Mouse (Mus musculus): Measurements from ENCODE around the gene Ugt1a6a. TPM values are rescaled to one million over a fixed set of nuclear protein-coding genes. Genes with fewer than 3 reads are reported as not detected.
"Not testable (repeated sequence)": the region's sequence is repeated elsewhere in the genome, so short reads cannot be mapped to it uniquely, and the experiment has no call there.

Ugt1a6a gene
- polyA plus RNA-seq, 1 experiment from 2014 or later = 0.19 TPM

DNA sequence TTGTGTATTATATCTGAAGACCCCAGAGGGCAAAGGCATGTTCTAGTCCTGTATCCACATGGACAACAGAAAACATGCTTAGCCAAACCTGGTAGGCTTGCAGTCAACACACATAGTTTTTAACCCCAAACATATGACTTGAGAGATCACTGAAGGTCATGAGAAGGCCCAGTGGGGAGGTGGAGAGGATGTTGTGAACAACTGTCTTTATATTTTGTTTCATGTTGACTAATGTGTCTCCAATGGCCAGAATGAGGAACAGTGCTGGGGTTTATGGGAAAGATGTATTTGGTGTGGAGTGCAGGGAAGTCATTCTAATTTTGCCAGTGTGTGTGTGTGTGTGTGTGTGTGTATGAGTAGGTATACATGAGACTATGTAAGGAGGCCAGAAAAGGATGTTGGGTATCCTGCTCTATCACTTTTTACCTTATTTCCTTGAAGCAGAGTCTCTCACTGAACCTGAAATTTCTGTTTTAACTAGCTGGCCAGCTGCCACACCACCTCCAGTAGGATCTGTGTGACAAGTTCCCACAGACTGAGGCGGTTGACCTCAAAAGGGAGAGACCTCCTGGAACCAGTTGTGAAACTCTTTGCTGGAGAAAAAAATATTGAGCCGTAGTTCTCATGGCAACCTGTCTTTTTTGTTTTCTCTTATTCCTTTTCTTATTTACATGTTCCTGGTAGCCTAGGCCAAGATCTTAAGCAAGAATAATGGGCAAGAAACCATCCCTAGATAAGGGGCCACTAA, 89.6 kb downstream of the Ugt1a6a start:
- no peak for ATAC-seq (ENCODE audit: extremely low read depth, insufficient number of reproducible peaks, low FRiP score, low TSS enrichment)
- Histone ChIP-seq H3K4me3 (no peak overlapping the region), H3K9me3 (peaks cover 44% of the 10 kb centered on the region), H3K36me3 (no peaks in the 10 kb centered on the region), H3K27me3 (replicated peaks) (no peaks in the 10 kb centered on the region), H3K4me1 (no peaks in the 10 kb centered on the region), H3K4me2 (no peak overlapping the region), H3K27ac (replicated peaks) (no peak overlapping the region), H3K9ac (no peak overlapping the region)
- WGBS = 57% methylated on average over 2 of the region's 2 CpGs

DNA sequence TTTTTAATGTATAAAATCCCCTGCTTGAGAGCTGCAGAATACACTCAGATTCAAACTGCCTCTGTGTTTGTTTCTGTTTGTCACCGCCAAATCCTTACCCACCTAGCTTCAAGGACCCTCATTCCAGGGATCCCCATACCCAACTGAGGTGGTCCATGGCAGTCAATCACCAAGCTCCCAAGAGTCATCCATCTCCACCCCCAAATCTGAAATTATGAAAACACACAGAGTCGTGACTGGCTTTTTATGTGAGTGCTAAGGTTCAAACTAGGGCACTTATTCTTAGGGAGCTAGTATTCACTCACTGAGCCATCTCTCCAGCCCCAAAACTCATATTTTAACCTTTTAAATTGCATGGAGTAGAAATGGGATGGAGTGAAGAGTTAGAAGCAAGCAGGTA, 90.7 kb downstream of the Ugt1a6a start:
- WGBS = 30% methylated on average over 2 of the region's 2 CpGs

DNA sequence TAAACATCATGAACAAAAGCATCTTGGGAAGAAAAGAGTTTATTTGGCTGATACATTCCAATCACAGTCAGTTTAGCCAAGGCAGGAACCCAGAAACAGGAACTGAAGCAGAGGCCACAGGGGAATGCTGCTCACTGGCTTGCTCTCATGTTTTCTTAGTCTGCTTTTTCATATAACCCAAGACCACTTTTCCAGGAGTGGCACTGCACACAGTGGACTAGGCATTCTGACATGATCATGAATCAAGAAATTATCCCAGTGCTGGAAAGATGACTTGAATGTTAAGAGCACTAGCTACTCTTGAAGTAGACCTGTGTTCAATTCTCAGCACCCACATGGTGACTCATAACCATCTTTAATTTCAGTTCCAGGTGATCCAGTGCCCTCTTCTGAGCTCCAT, 91.1 kb downstream of the Ugt1a6a start:
- ATAC-seq (ENCODE audit: extremely low read depth, insufficient number of reproducible peaks, low FRiP score, low TSS enrichment) = no peak
- Histone ChIP-seq H3K4me3 (no peak overlapping the region), H3K36me3 (no peaks in the 10 kb centered on the region), H3K9ac (no peak overlapping the region), H3K4me1 (no peaks in the 10 kb centered on the region), H3K4me2 (no peak overlapping the region), H3K27me3 (replicated peaks) (no peaks in the 10 kb centered on the region), H3K27ac (replicated peaks) (no peak overlapping the region), H3K9me3 (peaks cover 59% of the 10 kb centered on the region)

More for the DNA sequence above, 90.7 kb downstream of the Ugt1a6a start:
- not testable (repeated sequence) for H3K9ac ChIP-seq; ATAC-seq (ENCODE audit: extremely low read depth, insufficient number of reproducible peaks, low FRiP score, low TSS enrichment); H3K4me3 ChIP-seq; H3K27ac ChIP-seq (replicated peaks); H3K4me1 ChIP-seq; H3K36me3 ChIP-seq; H3K4me2 ChIP-seq; H3K27me3 ChIP-seq (replicated peaks)
- peaks cover 55% of the 10 kb centered on the region for H3K9me3 ChIP-seq

DNA sequence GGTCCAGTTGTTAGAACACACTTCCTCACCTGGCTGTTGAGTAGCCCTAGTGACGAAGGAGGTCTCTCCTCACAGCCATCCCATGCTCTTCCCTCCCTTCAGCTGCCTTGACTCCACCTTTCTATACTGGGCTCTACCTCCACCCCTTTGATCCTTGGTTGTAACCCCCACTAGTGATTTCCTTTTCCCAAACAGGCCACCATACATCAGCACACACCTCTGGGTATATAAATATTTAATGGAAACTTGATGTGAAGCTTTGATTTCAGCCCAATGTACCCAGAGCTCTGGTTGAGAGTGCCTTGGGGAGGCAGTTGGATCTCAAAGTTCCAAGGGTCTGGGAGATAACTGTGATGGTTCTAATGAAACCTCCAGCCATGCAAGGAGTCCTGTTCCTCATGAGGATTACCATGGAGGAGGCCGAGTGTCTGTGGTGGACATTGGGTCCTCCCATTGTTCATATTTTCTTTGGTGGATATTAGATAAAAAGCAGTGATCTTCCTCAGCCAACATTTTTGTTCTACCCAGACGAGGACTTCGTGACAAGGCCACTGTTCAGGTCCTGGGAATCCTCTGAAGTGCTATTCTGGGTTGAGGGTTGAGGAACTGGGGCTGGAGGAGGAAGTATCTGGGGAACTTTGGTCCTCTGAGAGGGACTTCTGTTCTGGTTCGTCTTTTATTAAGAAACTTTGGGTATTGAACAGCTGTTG, 92.2 kb downstream of the Ugt1a6a start, which contains the start of gene Mroh2a:
Gene Mroh2a, plus strand, starts transcription at position 317 of the 710 bp plus-strand sequence.
- H3K36me3 ChIP-seq = no peaks in the 10 kb centered on the region
- no peak within 1 kb of the TSS for H3K9ac ChIP-seq
- no peak within 1 kb of the TSS for H3K27ac ChIP-seq (replicated peaks)
- H3K4me3 ChIP-seq = no peak within 1 kb of the TSS
- H3K4me2 ChIP-seq = no peak within 1 kb of the TSS
- H3K9me3 ChIP-seq = peaks cover 70% of the 10 kb centered on the region
- WGBS = 45% methylated on average over 5 of the region's 5 CpGs
- no peaks in the 10 kb centered on the region for H3K4me1 ChIP-seq
- no peak for ATAC-seq (ENCODE audit: extremely low read depth, insufficient number of reproducible peaks, low FRiP score, low TSS enrichment)
- no peaks in the 10 kb centered on the region for H3K27me3 ChIP-seq (replicated peaks)

DNA sequence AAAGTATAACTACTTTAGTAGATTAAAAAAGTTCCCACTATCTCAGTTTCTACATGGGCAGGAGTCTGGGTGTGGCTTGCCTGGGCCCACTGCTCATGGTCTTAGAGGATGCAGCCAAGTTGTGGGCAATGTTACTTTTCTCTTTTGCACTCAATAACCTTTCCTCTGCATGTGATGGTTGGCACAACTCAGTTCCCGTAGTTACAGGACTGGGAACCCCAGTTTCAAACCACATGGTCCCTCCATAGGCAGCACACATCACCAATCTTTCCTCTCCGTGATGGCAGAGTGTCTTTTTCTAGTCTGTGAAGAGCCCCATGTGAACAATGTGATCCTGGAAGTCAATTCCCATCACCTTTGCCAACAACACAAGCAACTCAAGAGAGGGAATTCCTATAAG, 92.9 kb downstream of the Ugt1a6a start:
- H3K4me1 ChIP-seq = no peaks in the 10 kb centered on the region
- no peaks in the 10 kb centered on the region for H3K27me3 ChIP-seq (replicated peaks)
- no peak overlapping the region for H3K27ac ChIP-seq (replicated peaks)
- no peak for ATAC-seq (ENCODE audit: extremely low read depth, insufficient number of reproducible peaks, low FRiP score, low TSS enrichment)
- no peak overlapping the region for H3K9ac ChIP-seq
- peaks cover 73% of the 10 kb centered on the region for H3K9me3 ChIP-seq
- no peaks in the 10 kb centered on the region for H3K36me3 ChIP-seq
- no peak overlapping the region for H3K4me3 ChIP-seq
- H3K4me2 ChIP-seq = no peak overlapping the region
- 50% methylated on average over 2 of the region's 2 CpGs for WGBS

DNA sequence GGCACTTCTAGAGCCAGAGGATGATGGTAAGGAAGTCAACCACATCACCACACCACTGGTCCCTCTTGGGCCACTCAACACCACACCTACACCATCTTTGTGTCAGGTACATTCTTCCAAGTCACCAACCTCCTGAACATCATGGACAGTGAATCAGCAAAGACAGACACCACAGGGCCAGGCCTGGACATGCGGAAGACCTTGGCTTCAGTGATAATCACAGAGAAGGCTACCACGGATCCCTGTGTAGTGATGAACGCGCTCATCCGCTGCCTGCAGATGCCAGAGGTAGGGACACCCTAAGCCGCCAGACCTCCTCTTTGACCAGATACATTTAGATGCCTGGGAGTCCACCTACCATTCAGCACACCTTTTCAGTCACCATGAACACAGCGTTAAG, 93.5 kb downstream of the Ugt1a6a start:
- 65% methylated on average over 7 of the region's 7 CpGs for WGBS
- no peaks in the 10 kb centered on the region for H3K27me3 ChIP-seq (replicated peaks)

DNA sequence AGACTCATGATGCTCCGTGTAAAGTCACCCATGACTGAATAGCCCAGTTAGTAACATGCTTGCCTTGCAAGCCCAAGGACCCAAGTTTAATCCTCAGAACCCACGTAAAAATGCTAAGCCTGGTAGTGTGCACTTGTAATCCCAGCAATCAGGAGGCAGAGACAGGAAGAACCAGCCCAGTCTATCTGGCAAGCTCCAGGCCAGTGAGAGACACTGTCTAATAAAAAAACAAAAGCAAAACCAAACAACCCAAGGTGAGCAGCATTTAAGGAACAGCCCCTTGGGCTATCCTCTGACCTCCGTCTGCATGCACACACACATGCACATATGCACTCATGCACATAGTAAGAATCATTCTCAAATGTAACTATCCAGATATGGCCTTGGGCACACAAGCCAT, 95.0 kb downstream of the Ugt1a6a start:
- no peak overlapping the region for H3K4me3 ChIP-seq
- H3K4me1 ChIP-seq = no peaks in the 10 kb centered on the region
- H3K27me3 ChIP-seq (replicated peaks) = no peaks in the 10 kb centered on the region
- no peak overlapping the region for H3K9ac ChIP-seq
- H3K36me3 ChIP-seq = no peaks in the 10 kb centered on the region
- H3K27ac ChIP-seq (replicated peaks) = no peak overlapping the region
- ATAC-seq (ENCODE audit: extremely low read depth, insufficient number of reproducible peaks, low FRiP score, low TSS enrichment) = no peak
- no peak overlapping the region for H3K4me2 ChIP-seq
- peaks cover 91% of the 10 kb centered on the region for H3K9me3 ChIP-seq
- 68% methylated on average over 3 of the region's 3 CpGs for WGBS

More for the DNA sequence above, 93.5 kb downstream of the Ugt1a6a start:
- Histone ChIP-seq H3K4me2 (no peak overlapping the region), H3K36me3 (no peaks in the 10 kb centered on the region), H3K4me3 (no peak overlapping the region), H3K4me1 (no peaks in the 10 kb centered on the region), H3K27ac (replicated peaks) (no peak overlapping the region), H3K9me3 (peaks cover 79% of the 10 kb centered on the region), H3K9ac (no peak overlapping the region)
- 0 out of 2 replicates have a peak, but pooled peaks have one; percentile 4 for ATAC-seq (ENCODE audit: extremely low read depth, insufficient number of reproducible peaks, low FRiP score, low TSS enrichment)

DNA sequence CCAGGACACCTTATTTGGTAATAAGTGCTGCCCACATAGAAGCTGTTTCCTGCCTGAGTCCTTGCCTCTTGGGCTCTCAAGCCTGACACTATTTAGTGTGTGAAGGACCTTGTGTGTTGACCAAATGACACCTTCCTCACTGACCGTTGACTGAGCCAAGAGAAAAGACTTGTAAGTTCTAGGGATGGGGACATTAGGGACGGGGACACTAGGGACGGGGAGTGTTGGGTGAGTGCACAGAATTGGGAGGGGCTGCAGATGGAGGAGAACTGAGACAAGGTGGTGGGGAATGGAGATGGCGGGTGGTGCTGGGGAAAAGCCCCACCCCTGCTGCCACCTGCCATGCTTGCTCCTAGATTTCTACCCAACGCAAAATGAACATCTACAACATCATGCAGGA, 95.4 kb downstream of the Ugt1a6a start:
- 69% methylated on average over 5 of the region's 5 CpGs for WGBS
- H3K27ac ChIP-seq (replicated peaks) = no peak overlapping the region
- H3K9ac ChIP-seq = no peak overlapping the region
- ATAC-seq (ENCODE audit: extremely low read depth, insufficient number of reproducible peaks, low FRiP score, low TSS enrichment) = no peak
- H3K9me3 ChIP-seq = peaks cover 96% of the 10 kb centered on the region
- no peaks in the 10 kb centered on the region for H3K27me3 ChIP-seq (replicated peaks)
- H3K36me3 ChIP-seq = no peaks in the 10 kb centered on the region
- H3K4me1 ChIP-seq = no peaks in the 10 kb centered on the region
- no peak overlapping the region for H3K4me2 ChIP-seq
- no peak overlapping the region for H3K4me3 ChIP-seq

GRCm38 (mm10) chr1:88230421-88230820, 95.8 kb downstream of the Ugt1a6a start:
- H3K4me3 ChIP-seq = no peak overlapping the region
- H3K9ac ChIP-seq = no peak overlapping the region
- no peak overlapping the region for H3K4me2 ChIP-seq
- no peaks in the 10 kb centered on the region for H3K4me1 ChIP-seq
- H3K36me3 ChIP-seq = no peaks in the 10 kb centered on the region
- H3K27me3 ChIP-seq (replicated peaks) = no peaks in the 10 kb centered on the region
- H3K9me3 ChIP-seq = peaks cover 98% of the 10 kb centered on the region
- H3K27ac ChIP-seq (replicated peaks) = no peak overlapping the region
- no peak for ATAC-seq (ENCODE audit: extremely low read depth, insufficient number of reproducible peaks, low FRiP score, low TSS enrichment)
- WGBS = 66% methylated on average over 7 of the region's 7 CpGs

- H3K36me3 ChIP-seq = no peaks in the 10 kb centered on the region
- ATAC-seq (ENCODE audit: extremely low read depth, insufficient number of reproducible peaks, low FRiP score, low TSS enrichment) = no peak
- 66% methylated on average over 6 of the region's 6 CpGs for WGBS
- no peaks in the 10 kb centered on the region for H3K27me3 ChIP-seq (replicated peaks)
- H3K9me3 ChIP-seq = peaks cover 98% of the 10 kb centered on the region
- H3K4me1 ChIP-seq = no peaks in the 10 kb centered on the region
- no peak overlapping the region for H3K4me2 ChIP-seq
- H3K27ac ChIP-seq (replicated peaks) = no peak overlapping the region
- H3K4me3 ChIP-seq = no peak overlapping the region
- H3K9ac ChIP-seq = no peak overlapping the region
These were observed 96.6 kb downstream of the Ugt1a6a start for GRCm38 (mm10) chr1:88230981-88231802.

GRCm38 (mm10) chr1:88231803-88232499, 97.3 kb downstream of the Ugt1a6a start:
- H3K27me3 ChIP-seq (replicated peaks) = no peaks in the 10 kb centered on the region
- no peak for ATAC-seq (ENCODE audit: extremely low read depth, insufficient number of reproducible peaks, low FRiP score, low TSS enrichment)
- no peak overlapping the region for H3K4me3 ChIP-seq
- peaks cover 94% of the 10 kb centered on the region for H3K9me3 ChIP-seq
- no peaks in the 10 kb centered on the region for H3K4me1 ChIP-seq
- H3K4me2 ChIP-seq = no peak overlapping the region
- H3K36me3 ChIP-seq = no peaks in the 10 kb centered on the region
- no peak overlapping the region for H3K27ac ChIP-seq (replicated peaks)
- 57% methylated on average over 7 of the region's 7 CpGs for WGBS
- no peak overlapping the region for H3K9ac ChIP-seq
